Mouse (Mus musculus): ENCODE data around the gene Itga3.

Itga3 gene

DNA sequence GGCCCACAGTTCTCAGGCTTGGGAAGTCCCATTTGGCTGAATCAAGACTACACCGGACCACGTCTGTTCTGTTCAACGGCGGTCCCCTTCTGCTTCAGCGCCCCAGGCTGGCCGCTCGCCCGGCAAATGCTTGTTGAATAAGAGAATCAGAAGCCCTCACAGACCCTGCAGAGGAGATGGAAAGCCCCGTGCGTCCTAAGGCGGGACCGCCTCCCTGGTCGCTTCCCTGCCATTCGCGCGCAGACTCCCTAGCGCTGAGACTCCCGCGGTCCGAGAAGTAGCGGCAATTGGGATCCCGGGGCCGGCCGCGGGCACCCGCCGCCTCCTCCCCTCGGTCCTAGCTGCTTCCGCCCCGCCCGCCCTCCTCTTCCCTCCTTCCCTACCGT is 67.0 kb downstream of the Itga3 start, which contains the start of gene Samd14:
Gene Samd14, plus strand, starts transcription at position 251 of the 386 bp plus-strand sequence.
- TF ChIP-seq GATA4 (IDR thresholded peaks at IDR 0.05; ENCODE audit: insufficient replicate concordance, low read length): no peak

DNA sequence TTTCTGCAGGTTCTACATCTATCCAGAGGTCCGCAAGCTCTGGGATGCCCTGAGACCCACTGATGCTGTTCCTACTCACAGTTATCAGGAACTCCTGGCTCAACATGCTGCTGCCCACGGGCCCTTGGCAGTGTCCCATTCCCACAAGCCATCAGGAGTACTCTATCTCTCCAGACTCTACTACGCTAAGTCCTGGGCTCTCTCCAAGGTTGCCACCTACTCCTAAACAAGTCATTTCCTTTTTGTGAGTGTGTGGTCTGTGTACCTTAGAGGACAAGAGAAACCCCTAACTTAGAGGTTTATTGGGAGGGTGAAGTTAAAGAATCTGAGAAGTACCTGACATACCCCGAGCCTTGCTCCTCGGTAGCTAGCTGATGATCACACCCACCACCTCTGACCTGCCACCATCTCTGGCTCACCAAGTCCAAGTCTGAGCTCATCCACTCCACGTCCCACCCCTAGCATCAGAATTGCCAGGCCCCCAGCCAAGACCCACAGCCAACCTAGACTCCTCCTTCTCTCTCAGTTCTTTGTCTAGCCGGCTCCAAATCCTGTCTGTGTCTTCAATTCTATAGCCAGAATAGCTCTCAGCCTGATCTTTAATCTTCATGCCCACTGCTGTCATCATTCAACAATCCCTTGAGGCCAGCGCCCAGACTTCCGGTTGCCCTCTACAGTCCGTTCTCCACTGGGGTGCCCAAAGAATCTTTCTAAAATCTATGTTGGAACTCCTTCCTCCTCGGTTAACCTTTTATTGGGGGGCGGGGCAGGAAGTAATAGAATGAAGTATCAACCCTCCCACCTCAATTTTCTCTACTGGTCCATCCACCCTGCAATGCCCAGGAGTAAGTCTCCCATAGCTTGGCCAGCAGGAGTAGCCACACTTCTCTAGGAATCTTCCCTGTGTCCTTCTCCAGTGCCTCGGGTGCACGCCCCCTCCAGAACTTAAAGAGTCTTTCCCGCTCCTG is 67.7 kb downstream of the Itga3 start:
- no peak for TF ChIP-seq GATA4 (IDR thresholded peaks at IDR 0.05; ENCODE audit: insufficient replicate concordance, low read length)

DNA sequence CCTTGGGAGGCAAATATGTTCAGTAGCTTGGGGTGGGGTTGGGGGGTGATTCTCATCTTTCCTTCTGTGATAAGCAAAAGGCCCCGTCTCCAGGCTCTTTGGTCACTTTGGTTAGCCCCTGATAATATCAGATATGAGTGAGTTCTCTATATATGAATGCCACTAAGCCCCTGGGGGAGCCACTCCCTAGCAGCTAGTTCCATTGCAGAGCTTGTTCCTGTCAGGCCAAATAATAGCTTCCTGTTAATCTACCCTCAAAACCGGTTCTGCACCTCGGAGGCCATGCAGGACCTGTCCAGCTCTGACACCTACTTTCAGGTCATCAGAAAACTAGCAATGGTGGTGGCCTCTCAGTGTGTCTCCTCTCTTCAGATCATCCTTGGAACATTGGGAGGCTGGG is 69.2 kb downstream of the Itga3 start:
- no peak for TF ChIP-seq GATA4 (IDR thresholded peaks at IDR 0.05; ENCODE audit: insufficient replicate concordance, low read length)

DNA sequence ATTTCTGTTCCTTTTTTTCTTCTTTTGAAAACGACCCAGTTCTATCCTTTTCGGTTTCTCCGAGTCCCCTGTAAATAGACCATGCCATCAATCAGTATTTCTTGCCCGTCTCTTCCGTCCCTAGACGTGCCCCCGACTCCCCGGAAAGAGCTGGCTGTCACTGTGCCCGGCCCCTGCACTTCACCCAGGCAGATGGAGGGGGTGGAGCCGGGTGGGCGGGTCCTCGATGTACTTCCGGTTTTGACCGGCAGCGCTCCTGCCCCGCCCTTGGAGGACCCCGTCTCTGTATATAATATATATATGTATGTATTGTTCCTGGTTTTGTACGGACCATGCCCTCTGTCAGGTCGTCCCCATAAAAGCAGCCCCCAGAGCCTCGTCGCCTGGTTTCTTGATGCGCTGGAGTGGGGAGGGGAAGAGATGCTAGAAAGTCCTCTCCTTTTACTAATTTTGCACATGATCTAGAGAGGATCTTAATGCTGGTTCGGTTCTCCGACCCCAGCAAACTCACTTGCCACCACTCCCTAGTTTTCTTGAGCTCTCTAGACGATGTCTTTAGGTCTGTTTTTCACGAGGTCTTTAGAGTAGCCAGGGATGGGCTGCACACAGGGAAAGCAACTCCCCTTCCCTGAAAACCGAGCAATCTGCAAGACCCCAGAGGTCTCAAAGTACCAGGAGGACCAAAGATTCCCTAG is 69.9 kb downstream of the Itga3 start:
- TF ChIP-seq GATA4 (IDR thresholded peaks at IDR 0.05; ENCODE audit: insufficient replicate concordance, low read length): no peak

DNA sequence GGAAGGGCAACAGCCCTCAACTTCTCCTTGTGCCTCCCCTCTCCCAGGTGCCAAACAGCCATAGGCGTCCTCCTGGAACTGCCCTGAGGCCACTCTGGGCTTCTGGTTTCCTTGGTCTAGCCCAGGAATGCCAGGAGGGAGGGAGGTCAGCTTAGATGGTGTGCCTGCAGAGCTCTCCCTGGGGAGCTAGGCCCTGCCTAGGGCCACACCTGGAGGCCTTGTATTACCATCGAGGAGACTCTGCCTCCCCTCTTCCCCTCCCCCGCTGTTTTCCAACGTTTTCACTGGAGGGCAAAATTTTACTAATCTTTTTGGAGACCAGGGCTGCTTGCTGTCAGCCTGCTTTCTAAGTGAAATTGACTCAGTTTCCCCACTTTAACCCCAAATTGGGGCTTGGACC is 70.6 kb downstream of the Itga3 start:
- no peak for TF ChIP-seq GATA4 (IDR thresholded peaks at IDR 0.05; ENCODE audit: insufficient replicate concordance, low read length)

GRCm38 (mm10) chr11:95004937-95005198 is 71.7 kb downstream of the Itga3 start:
- TF ChIP-seq GATA4 (IDR thresholded peaks at IDR 0.05; ENCODE audit: insufficient replicate concordance, low read length): no peak

DNA sequence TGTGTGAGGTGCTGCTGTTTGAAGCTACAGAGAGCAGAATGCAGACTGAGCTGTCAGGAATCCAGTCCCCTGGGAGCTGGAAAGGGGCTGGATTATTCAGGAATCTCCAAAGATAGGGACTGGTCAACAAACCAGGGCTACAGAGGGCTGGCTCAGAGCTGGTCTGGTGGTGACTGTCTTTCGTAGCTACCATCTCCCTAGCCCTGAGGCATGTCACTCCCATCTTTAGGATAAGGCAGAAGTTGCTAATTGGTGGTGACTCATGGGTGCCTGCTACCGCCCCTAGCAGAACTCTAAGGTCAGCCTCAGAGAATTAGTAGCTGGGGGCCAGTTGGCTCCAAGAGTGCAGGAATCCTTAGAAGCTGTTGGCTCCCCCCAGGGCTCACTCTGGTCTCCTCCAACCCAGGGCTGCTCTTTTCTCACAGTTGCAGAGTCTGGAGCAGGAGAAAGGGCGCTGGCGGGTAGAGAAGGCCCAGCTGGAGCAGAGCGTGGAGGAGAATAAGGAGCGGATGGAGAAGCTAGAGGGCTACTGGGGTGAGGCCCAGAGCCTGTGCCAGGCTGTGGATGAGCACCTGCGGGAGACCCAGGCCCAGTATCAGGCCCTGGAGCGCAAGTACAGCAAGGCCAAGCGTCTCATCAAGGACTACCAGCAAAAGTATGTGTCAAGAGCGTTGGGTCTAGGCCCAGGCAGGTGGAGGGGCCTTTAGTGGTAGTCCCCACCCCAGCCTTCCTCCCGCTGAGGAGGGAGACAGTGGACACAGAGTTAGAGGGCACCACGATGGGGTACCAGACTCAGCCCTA is 72.3 kb downstream of the Itga3 start:
- TF ChIP-seq GATA4 (IDR thresholded peaks at IDR 0.05; ENCODE audit: insufficient replicate concordance, low read length): no peak

DNA sequence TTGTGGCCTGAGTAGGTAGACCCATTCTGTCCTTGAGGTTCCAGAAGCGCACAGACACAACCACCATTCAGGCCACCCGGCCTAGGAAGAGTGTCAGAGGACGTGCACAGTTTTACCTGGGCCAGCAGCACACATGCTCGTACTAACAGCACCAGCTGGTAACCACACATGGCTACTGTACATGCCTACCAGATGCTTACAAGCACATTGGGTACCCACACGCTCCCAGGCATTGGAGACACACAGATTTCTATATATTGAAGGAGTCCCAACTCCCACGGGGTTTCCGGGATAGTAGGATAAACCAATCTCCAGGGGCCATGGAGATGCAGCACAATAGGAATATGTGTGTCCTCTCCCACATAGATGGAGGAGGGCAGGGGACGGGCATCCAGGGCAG is 73.9 kb downstream of the Itga3 start:
- TF ChIP-seq GATA4 (IDR thresholded peaks at IDR 0.05; ENCODE audit: insufficient replicate concordance, low read length): no peak

GRCm38 (mm10) chr11:95001584-95002347 is 74.8 kb downstream of the Itga3 start:
- no peak for TF ChIP-seq GATA4 (IDR thresholded peaks at IDR 0.05; ENCODE audit: insufficient replicate concordance, low read length)

DNA sequence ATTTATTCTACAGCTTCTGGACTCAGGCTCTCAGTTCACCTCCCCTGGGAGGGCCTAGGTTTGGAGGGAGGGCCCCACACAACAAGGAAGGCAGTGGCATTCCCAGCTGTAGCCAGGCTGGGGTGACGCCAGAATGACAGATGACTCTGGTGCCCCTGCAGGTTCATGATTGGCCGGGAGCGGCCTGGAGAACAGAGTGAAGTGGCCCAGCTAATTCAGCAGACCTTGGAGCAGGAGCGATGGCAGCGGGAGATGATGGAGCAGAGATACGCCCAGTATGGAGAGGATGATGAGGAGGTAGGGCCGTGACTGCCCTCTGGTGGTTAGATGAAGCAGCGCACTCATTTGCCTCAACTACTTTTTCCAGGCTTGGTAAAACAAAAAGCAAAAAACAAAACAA is 75.5 kb downstream of the Itga3 start:
- no peak for TF ChIP-seq GATA4 (IDR thresholded peaks at IDR 0.05; ENCODE audit: insufficient replicate concordance, low read length)

DNA sequence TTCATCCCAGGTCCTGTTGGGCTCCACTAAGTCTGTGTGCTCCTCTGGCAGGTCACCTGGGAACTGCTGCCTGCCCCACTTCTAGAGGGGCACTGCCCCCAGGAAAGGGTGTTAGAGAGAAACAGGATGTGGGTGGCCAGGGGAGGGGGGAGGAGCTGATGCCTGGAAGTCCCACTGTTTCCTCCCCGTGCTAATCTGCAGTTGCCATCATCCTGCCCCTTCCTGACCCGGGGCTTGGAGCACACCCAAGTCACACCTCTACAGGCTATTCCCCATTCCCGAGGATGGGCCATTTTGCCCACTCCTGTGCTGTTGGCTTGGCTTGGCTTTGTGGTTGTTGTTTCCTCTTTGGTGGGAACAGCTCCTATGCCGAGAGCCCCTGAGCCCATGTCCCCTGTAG is 76.1 kb downstream of the Itga3 start:
- no peak for TF ChIP-seq GATA4 (IDR thresholded peaks at IDR 0.05; ENCODE audit: insufficient replicate concordance, low read length)

GRCm38 (mm10) chr11:95000128-95000527 is 76.5 kb downstream of the Itga3 start:
- TF ChIP-seq GATA4 (IDR thresholded peaks at IDR 0.05; ENCODE audit: insufficient replicate concordance, low read length): no peak

DNA sequence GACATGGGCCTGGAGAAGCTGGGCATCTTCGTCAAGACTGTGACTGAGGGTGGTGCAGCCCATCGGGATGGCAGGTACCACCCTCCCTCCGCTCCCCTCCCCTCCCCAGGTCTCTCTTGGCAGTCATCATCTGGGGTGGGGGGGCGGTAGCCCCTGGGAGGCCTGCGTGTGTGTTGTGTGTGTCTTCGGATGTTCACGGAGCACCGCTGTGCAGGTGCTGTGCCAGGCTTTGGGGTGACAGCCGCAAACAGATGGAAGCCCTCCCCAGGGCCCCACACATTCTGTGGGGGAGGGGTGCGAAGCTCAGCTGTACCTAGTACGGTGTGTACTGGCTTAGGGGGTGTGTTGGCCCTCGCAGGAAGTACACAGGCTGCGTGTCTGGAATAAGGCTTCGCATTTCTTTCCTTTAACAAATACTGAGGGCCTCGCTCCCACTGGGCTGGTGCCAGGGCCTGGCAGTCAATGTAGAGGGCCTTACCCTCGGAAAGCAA is 78.5 kb downstream of the Itga3 start:
- TF ChIP-seq GATA4 (IDR thresholded peaks at IDR 0.05; ENCODE audit: insufficient replicate concordance, low read length): no peak

DNA sequence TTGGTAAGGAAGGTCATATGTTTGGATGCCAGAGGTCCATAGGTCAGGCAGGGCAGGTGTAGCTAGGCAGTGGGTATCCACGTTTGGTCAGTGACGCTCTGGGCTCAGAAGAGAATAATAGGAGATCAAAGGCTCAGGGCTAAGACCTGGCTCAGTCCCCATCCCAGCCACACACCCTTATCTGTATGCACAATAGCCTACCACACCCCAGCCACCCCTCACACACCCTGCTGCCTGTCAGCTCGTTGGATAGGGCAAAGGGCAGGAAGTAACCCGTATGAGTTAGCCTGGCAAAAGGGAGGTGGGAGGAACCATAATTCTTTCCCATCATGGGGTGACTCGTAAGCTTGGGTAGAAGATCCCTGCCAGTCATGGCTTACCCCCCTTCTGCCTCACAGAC is 79.0 kb downstream of the Itga3 start:
- TF ChIP-seq GATA4 (IDR thresholded peaks at IDR 0.05; ENCODE audit: insufficient replicate concordance, low read length): no peak

GRCm38 (mm10) chr11:94996984-94997383 is 79.6 kb downstream of the Itga3 start:
- TF ChIP-seq GATA4 (IDR thresholded peaks at IDR 0.05; ENCODE audit: insufficient replicate concordance, low read length): no peak

All from liver, adult (tissue).